Mouse (Mus musculus): Measurements from ENCODE around the gene Ap5s1. TPM values are rescaled to one million over a fixed set of nuclear protein-coding genes. Genes with fewer than 3 reads are reported as not detected.

The Ap5s1 gene
- polyA plus RNA-seq, 1 experiment from 2014 or later, result 24.7 TPM

GRCm38 (mm10) chr2:131172322-131172721 lies 34.6 kb upstream of the Ap5s1 start:
- POLR2A ChIA-PET, result interaction anchor here (3.0 kb wide), 1 partner anchor 12 kb away, joined by 8 read pairs; the partner anchor contains the start of gene 1700037H04Rik
- CTCF ChIA-PET, result interaction anchor here (0.8 kb wide), 1 partner anchor 78 kb away, joined by 3 read pairs; no protein-coding TSS in a partner anchor
- in situ Hi-C loops (cut with MboI; ENCODE audit: low pct_unique_long_range_greater_than_20kb), result no loop called here
- no peaks in the 10 kb centered on the region for H3K27me3 ChIP-seq
- DNase-seq (ENCODE audit: low read depth, low spot score), result no peak
- no peak for ATAC-seq
- no peak for TF ChIP-seq CTCF (IDR thresholded peaks at IDR 0.05)

GRCm38 (mm10) chr2:131174700-131175099 lies 32.2 kb upstream of the Ap5s1 start:
- DNase-seq (ENCODE audit: low read depth, low spot score) (no peak), ATAC-seq (no peak)
- ChIA-PET POLR2A (no interaction called here), CTCF (interaction anchor here (1.2 to 1.6 kb wide), 3 partner anchors 13 to 47 kb away, joined by 3 to 5 read pairs (median 3); no protein-coding TSS in a partner anchor)
- in situ Hi-C loops (cut with MboI; ENCODE audit: low pct_unique_long_range_greater_than_20kb), result no loop called here
- H3K27me3 ChIP-seq, result no peaks in the 10 kb centered on the region
- no peak for TF ChIP-seq CTCF (IDR thresholded peaks at IDR 0.05)

- in situ Hi-C loops (cut with MboI; ENCODE audit: low pct_unique_long_range_greater_than_20kb), result no loop called here
- POLR2A ChIA-PET, result no interaction called here
- DNase-seq (ENCODE audit: low read depth, low spot score) (no peak), ATAC-seq (no peak)
- no peak for TF ChIP-seq CTCF (IDR thresholded peaks at IDR 0.05)
- no peaks in the 10 kb centered on the region for H3K27me3 ChIP-seq
- CTCF ChIA-PET, result interaction anchor here (0.9 to 1.3 kb wide), 4 partner anchors 28 to 81 kb away, joined by 3 to 4 read pairs (median 3); no protein-coding TSS in a partner anchor
These were observed 31.5 kb upstream of the Ap5s1 start for GRCm38 (mm10) chr2:131175286-131175944.

- CTCF ChIA-PET, result interaction anchor here (0.9 to 1.3 kb wide), 5 partner anchors 10 to 81 kb away, joined by 3 to 4 read pairs (median 3); no protein-coding TSS in a partner anchor
- H3K27me3 ChIP-seq, result no peaks in the 10 kb centered on the region
- DNase-seq (ENCODE audit: low read depth, low spot score) (no peak), ATAC-seq (no peak)
- POLR2A ChIA-PET, result interaction anchor here (0.6 kb wide), 1 partner anchor 24 kb away, joined by 3 read pairs; no protein-coding TSS in a partner anchor
- no peak for TF ChIP-seq CTCF (IDR thresholded peaks at IDR 0.05)
- in situ Hi-C loops (cut with MboI; ENCODE audit: low pct_unique_long_range_greater_than_20kb), result no loop called here
These were observed 31.0 kb upstream of the Ap5s1 start for GRCm38 (mm10) chr2:131175945-131176309.

GRCm38 (mm10) chr2:131176491-131176890 lies 30.4 kb upstream of the Ap5s1 start:
- in situ Hi-C loops (cut with MboI; ENCODE audit: low pct_unique_long_range_greater_than_20kb), result no loop called here
- ATAC-seq (no peak), DNase-seq (ENCODE audit: low read depth, low spot score) (no peak)
- ChIA-PET CTCF (interaction anchor here (1.0 to 1.3 kb wide), 3 partner anchors 9 to 82 kb away, joined by 3 to 4 read pairs (median 3); no protein-coding TSS in a partner anchor), POLR2A (interaction anchor here (0.6 kb wide), 1 partner anchor 25 kb away, joined by 3 read pairs; no protein-coding TSS in a partner anchor)
- no peaks in the 10 kb centered on the region for H3K27me3 ChIP-seq
- no peak for TF ChIP-seq CTCF (IDR thresholded peaks at IDR 0.05)

- DNase-seq (ENCODE audit: low read depth, low spot score) (no peak), ATAC-seq (no peak)
- TF ChIP-seq CTCF (IDR thresholded peaks at IDR 0.05), result no peak
- CTCF ChIA-PET, result no interaction called here
- H3K27me3 ChIP-seq, result no peaks in the 10 kb centered on the region
- in situ Hi-C loops (cut with MboI; ENCODE audit: low pct_unique_long_range_greater_than_20kb), result no loop called here
- POLR2A ChIA-PET, result interaction anchor here (1.6 kb wide), 1 partner anchor 33 kb away, joined by 10 read pairs; no protein-coding TSS in a partner anchor
These were observed 28.9 kb upstream of the Ap5s1 start for GRCm38 (mm10) chr2:131177932-131178331.

- ChIA-PET POLR2A (interaction anchor here (0.9 to 1.6 kb wide), 6 partner anchors 11 to 82 kb away, joined by 3 to 10 read pairs (median 4); partner anchors contain the start of gene 1700037H04Rik), CTCF (interaction anchor here (0.6 to 2.2 kb wide), 3 partner anchors 24 to 74 kb away, joined by 3 to 6 read pairs (median 3); no protein-coding TSS in a partner anchor)
- in situ Hi-C loops (cut with MboI; ENCODE audit: low pct_unique_long_range_greater_than_20kb), result no loop called here
- no peak for ATAC-seq
- no peaks in the 10 kb centered on the region for H3K27me3 ChIP-seq
- no peak for DNase-seq (ENCODE audit: low read depth, low spot score)
- no peak for TF ChIP-seq CTCF (IDR thresholded peaks at IDR 0.05)
These were observed 28.0 kb upstream of the Ap5s1 start for GRCm38 (mm10) chr2:131178828-131179245.

- in situ Hi-C loops (cut with MboI; ENCODE audit: low pct_unique_long_range_greater_than_20kb), result no loop called here
- TF ChIP-seq CTCF (IDR thresholded peaks at IDR 0.05), result no peak
- CTCF ChIA-PET, result interaction anchor here (0.6 to 2.2 kb wide), 3 partner anchors 23 to 74 kb away, joined by 3 to 6 read pairs (median 3); no protein-coding TSS in a partner anchor
- POLR2A ChIA-PET, result interaction anchor here (0.9 to 1.6 kb wide), 7 partner anchors 10 to 82 kb away, joined by 3 to 10 read pairs (median 4); partner anchors contain the start of gene 1700037H04Rik
- ATAC-seq, result peak; percentile 52
- H3K27me3 ChIP-seq, result no peaks in the 10 kb centered on the region
- no peak for DNase-seq (ENCODE audit: low read depth, low spot score)
These were observed 27.5 kb upstream of the Ap5s1 start for GRCm38 (mm10) chr2:131179246-131179886.

GRCm38 (mm10) chr2:131179990-131180587 lies 26.8 kb upstream of the Ap5s1 start, which contains the start of gene Cenpb:
Gene Cenpb (minus strand): TSS chr2:131180067.
- H3K27me3 ChIP-seq, result no peaks in the 10 kb centered on the region
- DNase-seq (ENCODE audit: low read depth, low spot score) (no peak), ATAC-seq (peak; percentile 86)
- ChIA-PET CTCF (interaction anchor here (2.2 kb wide), 1 partner anchor 31 kb away, joined by 6 read pairs; no protein-coding TSS in a partner anchor), POLR2A (interaction anchor here (1.2 to 1.4 kb wide), 3 partner anchors 10 to 53 kb away, joined by 3 to 4 read pairs (median 4); no protein-coding TSS in a partner anchor)
- in situ Hi-C loops (cut with MboI; ENCODE audit: low pct_unique_long_range_greater_than_20kb), result loop anchor here (5.0 kb wide), 1 partner anchor 72 kb away; no protein-coding TSS in a partner anchor
- no peak for TF ChIP-seq CTCF (IDR thresholded peaks at IDR 0.05)

GRCm38 (mm10) chr2:131186343-131186742 lies 20.5 kb upstream of the Ap5s1 start:
- no peak for DNase-seq (ENCODE audit: low read depth, low spot score)
- H3K27me3 ChIP-seq, result no peaks in the 10 kb centered on the region
- no peak for ATAC-seq
- no peak for TF ChIP-seq CTCF (IDR thresholded peaks at IDR 0.05)
- ChIA-PET POLR2A (no interaction called here), CTCF (interaction anchor here (1.1 to 2.5 kb wide), 3 partner anchors 10 to 49 kb away, joined by 3 to 11 read pairs (median 3); no protein-coding TSS in a partner anchor)
- in situ Hi-C loops (cut with MboI; ENCODE audit: low pct_unique_long_range_greater_than_20kb), result no loop called here

All from Patski (cell line).